In genomic region chr17:31657141-31657983, GRCm38 (mm10) we compare ENCODE assay signal across 8 mouse cellular contexts. TPM values are rescaled to one million over a fixed set of nuclear protein-coding genes. Genes with fewer than 3 reads are reported as not detected.
DNase-seq lines count a peak whose midpoint lies in the region; ATAC-seq and TF ChIP-seq lines count a peak whose summit lies in the region.

No protein-coding gene starts in this region.

- H3K9me3 ChIP-seq in heart, embryonic 15.5 days (replicated peaks): no peaks in the 10 kb centered on the region
- no peaks in the 10 kb centered on the region for H3K9me3 ChIP-seq in G1E (replicated peaks)
- H3K9me3 ChIP-seq in hindbrain, embryonic 10.5 days: no peaks in the 10 kb centered on the region
- H3K9me3 ChIP-seq in midbrain, embryonic 11.5 days (ENCODE audit: control insufficient read depth, low read length): no peaks in the 10 kb centered on the region

- DNase-seq in heart, postnatal 36 days: no peak
- DNase-seq in G1E (ENCODE audit: low spot score): no peak
- no peak for DNase-seq in hindbrain, embryonic 10.5 days (ENCODE audit: low spot score)
- DNase-seq in midbrain, embryonic 11.5 days (ENCODE audit: low spot score, missing footprints): peak; percentile 79
- no peak for DNase-seq in thymus, postnatal 36 days
- no peak for DNase-seq in urinary bladder, adult 18-20 months (ENCODE audit: low spot score in 2 of 2)
- DNase-seq in gastrocnemius, postnatal 36 days: no peak

- ATAC-seq in heart, embryonic 15.5 days (replicated peaks; ENCODE audit: insufficient number of reproducible peaks, insufficient read depth, low FRiP score, low read depth): no peak
- ATAC-seq in G1E (ENCODE audit: extremely low read depth, insufficient number of reproducible peaks, low FRiP score, poor library complexity, severe bottlenecking): no peak
- ATAC-seq in midbrain, embryonic 11.5 days (ENCODE audit: low FRiP score): no peak

- peaks cover 20% of the 10 kb centered on the region for H3K4me1 ChIP-seq in heart, embryonic 15.5 days (replicated peaks)
- H3K4me1 ChIP-seq in G1E (ENCODE audit: insufficient read depth, low read depth, low read length): peaks cover 49% of the 10 kb centered on the region
- H3K4me1 ChIP-seq in hindbrain, embryonic 10.5 days (replicated peaks): peaks cover 20% of the 10 kb centered on the region
- H3K4me1 ChIP-seq in midbrain, embryonic 11.5 days (ENCODE audit: control insufficient read depth, insufficient read depth, low read length): peaks cover 11% of the 10 kb centered on the region

- intact Hi-C loops in heart, postnatal 36 days (cut with DNase I): loop anchor here (5.0 kb wide), 1 partner anchor 145 kb away; no protein-coding TSS in a partner anchor
- intact Hi-C loops in gastrocnemius, postnatal 36 days (cut with DNase I): no loop called here

- H3K27ac ChIP-seq in heart, embryonic 15.5 days: no peak overlapping the region
- peak overlapping the region; percentile 98 for H3K27ac ChIP-seq in hindbrain, embryonic 10.5 days
- no peak overlapping the region for H3K27ac ChIP-seq in midbrain, embryonic 11.5 days (ENCODE audit: low read depth, low read length)

- no peaks in the 10 kb centered on the region for H3K27me3 ChIP-seq in heart, embryonic 15.5 days
- H3K27me3 ChIP-seq in G1E (ENCODE audit: insufficient read depth, low read length): no peaks in the 10 kb centered on the region
- no peaks in the 10 kb centered on the region for H3K27me3 ChIP-seq in hindbrain, embryonic 10.5 days (ENCODE audit: insufficient read depth, poor library complexity, severe bottlenecking)
- H3K27me3 ChIP-seq in midbrain, embryonic 11.5 days (ENCODE audit: control insufficient read depth, insufficient read depth, low read length): no peaks in the 10 kb centered on the region

- H3K4me3 ChIP-seq in heart, embryonic 15.5 days: peak overlapping the region; percentile 87
- peak overlapping the region; percentile 89 for H3K4me3 ChIP-seq in G1E (ENCODE audit: low read depth, low read length)
- H3K4me3 ChIP-seq in hindbrain, embryonic 10.5 days: peak overlapping the region; percentile 99
- H3K4me3 ChIP-seq in midbrain, embryonic 11.5 days (ENCODE audit: low read depth, low read length): peak overlapping the region; percentile 76

- H3K36me3 ChIP-seq in heart, embryonic 15.5 days: peaks cover 29% of the 10 kb centered on the region
- peaks cover 48% of the 10 kb centered on the region for H3K36me3 ChIP-seq in G1E (replicated peaks)
- peaks cover 51% of the 10 kb centered on the region for H3K36me3 ChIP-seq in hindbrain, embryonic 10.5 days
- peaks cover 16% of the 10 kb centered on the region for H3K36me3 ChIP-seq in midbrain, embryonic 11.5 days (ENCODE audit: control insufficient read depth, insufficient read depth, low read length)

- no peak for TF ChIP-seq CTCF in G1E (IDR thresholded peaks at IDR 0.05; ENCODE audit: low read depth, low read length)

- H3K9ac ChIP-seq in heart, embryonic 15.5 days: peak overlapping the region; percentile 97
- H3K9ac ChIP-seq in midbrain, embryonic 11.5 days (ENCODE audit: low read length): peak overlapping the region; percentile 91

- H3K4me2 ChIP-seq in heart, embryonic 15.5 days: peak overlapping the region; percentile 73
- H3K4me2 ChIP-seq in midbrain, embryonic 11.5 days: peak overlapping the region; percentile 74

- 49% methylated on average over 12 of the region's 12 CpGs for WGBS in heart, embryonic 15.5 days
- 62% methylated on average over 12 of the region's 12 CpGs for WGBS in hindbrain, embryonic 10.5 days
- 56% methylated on average over 12 of the region's 12 CpGs for WGBS in midbrain, embryonic 11.5 days

RNA-seq across cellular contexts. Expression of gene U2af1, which starts 1.3 kb away (rescaled TPM):
- 171 and 186 TPM in 2 replicates for polyA plus RNA-seq in heart, embryonic 15.5 days (2015; fragmentation: Nextera tagmentation; extraction: Ambion mirVana)
- total RNA-seq in heart, postnatal 36 days (2021): 10 to 100 TPM; 69.0 to 71.9 TPM
- total RNA-seq in G1E (2014; fragmentation: Nextera tagmentation) (72.5 and 104 TPM in 2 replicates), G1E (2017) (259 and 261 TPM in 2 replicates)
- polyA plus RNA-seq in G1E (2012): 124 and 130 TPM in 2 replicates
- 344 and 443 TPM in 2 replicates for polyA plus RNA-seq in hindbrain, embryonic 10.5 days (2016; fragmentation: Nextera tagmentation; extraction: Ambion mirVana)
- polyA plus RNA-seq in midbrain, embryonic 11.5 days (2014; fragmentation: Nextera tagmentation; extraction: Ambion mirVana): 195 and 201 TPM in 2 replicates
- 10 to 100 TPM; 56.8 to 65.7 TPM for total RNA-seq in gastrocnemius, postnatal 36 days (2021)

RNA-seq across cellular contexts. Expression of gene Cryaa, which starts 20.2 kb away (rescaled TPM):
- not detected in 2 replicates for polyA plus RNA-seq in heart, embryonic 15.5 days (2015; fragmentation: Nextera tagmentation; extraction: Ambion mirVana)
- not detected for total RNA-seq in heart, postnatal 36 days (2021)
- not detected in 2 replicates for total RNA-seq in G1E (2014; fragmentation: Nextera tagmentation)
- total RNA-seq in G1E (2017): not detected in 2 replicates
- not detected in 2 replicates for polyA plus RNA-seq in G1E (2012)
- polyA plus RNA-seq in hindbrain, embryonic 10.5 days (2016; fragmentation: Nextera tagmentation; extraction: Ambion mirVana): not detected in 2 replicates
- polyA plus RNA-seq in midbrain, embryonic 11.5 days (2014; fragmentation: Nextera tagmentation; extraction: Ambion mirVana): not detected in 2 replicates
- not detected for total RNA-seq in gastrocnemius, postnatal 36 days (2021)

RNA-seq across cellular contexts. Expression of gene Cbs, which starts 20.3 kb away (rescaled TPM):
- polyA plus RNA-seq in heart, embryonic 15.5 days (2015; fragmentation: Nextera tagmentation; extraction: Ambion mirVana): 1.2 and 1.5 TPM in 2 replicates
- total RNA-seq in heart, postnatal 36 days (2021): 1 to 10 TPM; 3.0 to 3.6 TPM
- total RNA-seq in G1E (2014; fragmentation: Nextera tagmentation): not detected in 2 replicates
- total RNA-seq in G1E (2017): 0.05 and 0.12 TPM in 2 replicates
- polyA plus RNA-seq in G1E (2012): not detected in 2 replicates
- 0.99 and 1.5 TPM in 2 replicates for polyA plus RNA-seq in hindbrain, embryonic 10.5 days (2016; fragmentation: Nextera tagmentation; extraction: Ambion mirVana)
- 0.62 and 1.1 TPM in 2 replicates for polyA plus RNA-seq in midbrain, embryonic 11.5 days (2014; fragmentation: Nextera tagmentation; extraction: Ambion mirVana)
- total RNA-seq in gastrocnemius, postnatal 36 days (2021): under 1 TPM; 0.32 to 0.77 TPM
